Mouse (Mus musculus) MEL (cell line): Measurements from ENCODE around the gene Ppp1r3a. TPM values are rescaled to one million over a fixed set of nuclear protein-coding genes. Genes with fewer than 3 reads are reported as not detected.

ENCODE experiments used
- DNase-seq: peaks from one replicate; pipeline ENCODE4 v3.0.0; 2011; ENCODE audit warnings: low read depth, low spot score
- H3K27ac ChIP-seq: 2 replicates; pipeline ENCODE4 v1.5.1; 2012; ENCODE audit warnings: low read depth, mild to moderate bottlenecking, control low read depth, low read length, moderate library complexity; ENCODE audit not compliant: control insufficient read depth
- H3K27me3 ChIP-seq, 2 experiments: fragments of 150-350 bp in 1 of 2; sonication (generic) in 1 of 2; 2 replicates each; pipeline ENCODE4 v1.6.1; 2012; ENCODE audit warnings: low read length in 2 of 2, mild to moderate bottlenecking in 2 of 2, improper control_type of control experiment in 1 of 2, moderate library complexity in 1 of 2; ENCODE audit not compliant: insufficient read depth in 2 of 2, control insufficient read depth in 1 of 2
- H3K36me3 ChIP-seq, 2 experiments: 2 replicates each; pipeline ENCODE4 v1.6.1; 2012 to 2014; ENCODE audit warnings: low read length in 2 of 2, improper control_type of control experiment in 1 of 2, inconsistent platforms in 1 of 2, mild to moderate bottlenecking in 1 of 2; ENCODE audit not compliant: insufficient read depth in 2 of 2, control insufficient read depth in 1 of 2
- H3K4me1 ChIP-seq, 2 experiments: fragments of 150-350 bp in 1 of 2; sonication (generic) in 1 of 2; 2 replicates each; pipeline ENCODE4 v1.6.1; 2012; ENCODE audit warnings: low read length in 2 of 2, improper control_type of control experiment in 1 of 2, mild to moderate bottlenecking in 1 of 2; ENCODE audit not compliant: insufficient read depth in 2 of 2, control insufficient read depth in 1 of 2
- H3K4me3 ChIP-seq, 2 experiments: fragments of 150-350 bp in 1 of 2; sonication (generic) in 1 of 2; 2 replicates each; pipeline ENCODE4 v1.5.1; 2012; ENCODE audit warnings: low read depth in 2 of 2, low read length in 2 of 2, mild to moderate bottlenecking in 2 of 2, moderate library complexity in 2 of 2, control low read depth in 1 of 2, improper control_type of control experiment in 1 of 2; ENCODE audit not compliant: control insufficient read depth in 1 of 2, insufficient read depth in 1 of 2
- H3K79me2 ChIP-seq: 2 replicates; pipeline ENCODE4 v1.6.1; 2012; ENCODE audit warnings: mild to moderate bottlenecking, low read length, moderate library complexity; ENCODE audit not compliant: control insufficient read depth, poor library complexity, insufficient read depth
- H3K9ac ChIP-seq: 2 replicates; pipeline ENCODE4 v1.6.1; 2012; ENCODE audit warnings: low read depth, mild to moderate bottlenecking, control low read depth, low read length, moderate library complexity; ENCODE audit not compliant: control insufficient read depth, poor library complexity, severe bottlenecking
- H3K9me3 ChIP-seq: fragments of 150-350 bp; sonication (generic); replicated peaks from 2 replicates; pipeline ENCODE4 v1.6.1; 2012; ENCODE audit warnings: mild to moderate bottlenecking, low read length, improper control_type of control experiment, moderate library complexity; ENCODE audit not compliant: insufficient read depth
- CTCF ChIP-seq, 3 experiments: IDR thresholded peaks in 2 of 3; conservative IDR thresholded peaks in 1 of 3; 2 replicates each; pipeline ENCODE4 v1.5.1; 2011 to 2012; ENCODE audit warnings: low read length in 3 of 3, low read depth in 2 of 3, mild to moderate bottlenecking in 2 of 3, improper control_type of control experiment in 1 of 3, inconsistent platforms in 1 of 3, mixed read lengths in 1 of 3, moderate library complexity in 1 of 3; ENCODE audit not compliant: control insufficient read depth in 1 of 3, insufficient read depth in 1 of 3, poor library complexity in 1 of 3, severe bottlenecking in 1 of 3
- EP300 ChIP-seq, 2 experiments: IDR thresholded peaks; 2 replicates each; pipeline ENCODE4 v1.6.1; 2011; ENCODE audit warnings: improper control_type of control experiment in 2 of 2, low read length in 2 of 2, low read depth in 1 of 2, mild to moderate bottlenecking in 1 of 2
- ETS1 ChIP-seq: IDR thresholded peaks from 2 replicates; pipeline ENCODE4 v1.6.1; 2012; ENCODE audit warnings: low read depth, mild to moderate bottlenecking, inconsistent platforms, low read length, improper control_type of control experiment, moderate library complexity
- HCFC1 ChIP-seq: IDR thresholded peaks from 2 replicates; pipeline ENCODE4 v1.6.1; 2012; ENCODE audit warnings: low read depth, mild to moderate bottlenecking, inconsistent platforms, low read length, improper control_type of control experiment, moderate library complexity
- MAX ChIP-seq: IDR thresholded peaks from 2 replicates; pipeline ENCODE4 v1.6.1; 2011; ENCODE audit warnings: low read length, improper control_type of control experiment
- MEF2A ChIP-seq: IDR thresholded peaks from 2 replicates; pipeline ENCODE4 v1.6.1; 2014; ENCODE audit warnings: low read depth, mild to moderate bottlenecking, inconsistent platforms, low read length, improper control_type of control experiment; ENCODE audit not compliant: poor library complexity, insufficient replicate concordance, severe bottlenecking; ENCODE audit errors: extremely low read depth
- MYC ChIP-seq: IDR thresholded peaks from 2 replicates; pipeline ENCODE4 v1.6.1; 2011; ENCODE audit warnings: low read depth, mild to moderate bottlenecking, low read length, improper control_type of control experiment, moderate library complexity
- NELFE ChIP-seq: IDR thresholded peaks from 2 replicates; pipeline ENCODE4 v1.6.1; 2011; ENCODE audit warnings: low read depth, low read length, improper control_type of control experiment
- POLR2AphosphoS5 ChIP-seq: IDR thresholded peaks from 2 replicates; pipeline ENCODE4 v1.6.1; 2012; ENCODE audit warnings: low read depth, borderline replicate concordance, mild to moderate bottlenecking, inconsistent platforms, low read length, moderate library complexity, mixed read lengths
- RAD21 ChIP-seq: IDR thresholded peaks from 2 replicates; pipeline ENCODE4 v1.6.1; 2011; ENCODE audit warnings: mild to moderate bottlenecking, low read depth, low read length, improper control_type of control experiment
- RCOR1 ChIP-seq: IDR thresholded peaks from 2 replicates; pipeline ENCODE4 v1.6.1; 2012; ENCODE audit warnings: low read depth, mild to moderate bottlenecking, inconsistent platforms, low read length, improper control_type of control experiment
- SMC3 ChIP-seq: IDR thresholded peaks from 2 replicates; pipeline ENCODE4 v1.6.1; 2011; ENCODE audit warnings: low read depth, low read length, improper control_type of control experiment
- UBTF ChIP-seq: IDR thresholded peaks from 2 replicates; pipeline ENCODE4 v1.6.1; 2012; ENCODE audit warnings: low read depth, mild to moderate bottlenecking, inconsistent platforms, low read length, improper control_type of control experiment, moderate library complexity, borderline replicate concordance; ENCODE audit not compliant: insufficient read depth
- ZC3H11A ChIP-seq: IDR thresholded peaks from 2 replicates; pipeline ENCODE4 v1.6.1; 2012; ENCODE audit warnings: low read depth, mild to moderate bottlenecking, inconsistent platforms, low read length, improper control_type of control experiment
- ZMIZ1 ChIP-seq: IDR thresholded peaks from 2 replicates; pipeline ENCODE4 v1.6.1; 2012; ENCODE audit warnings: low read depth, mild to moderate bottlenecking, inconsistent platforms, low read length, improper control_type of control experiment, moderate library complexity
- ZNF384 ChIP-seq: IDR thresholded peaks from 2 replicates; pipeline ENCODE4 v1.6.1; 2012; ENCODE audit warnings: low read depth, mild to moderate bottlenecking, inconsistent platforms, low read length, improper control_type of control experiment
- polyA plus RNA-seq, 2 experiments: library from polyadenylated mRNA; stranded (reverse) in 1 of 2; unstranded in 1 of 2; fragments of >175 nt in 1 of 2; fragments of >200 nt in 1 of 2; gene quantifications; 2 replicates each; pipeline versions ENCODE4 v1.2.1 to v1.2.4; 2012; ENCODE audit warnings: low replicate concordance in 2 of 2, low read depth in 1 of 2; ENCODE audit not compliant: insufficient read length in 2 of 2, insufficient read depth in 1 of 2, missing spikeins in 1 of 2
- total RNA-seq: library from RNA; depleted of rRNA; stranded (reverse); fragments of 300-350 nt; gene quantifications from 2 replicates; pipeline ENCODE4 v1.2.3, GENCODE M21; 2012

Gene Ppp1r3a
- total and polyA plus RNA-seq, 3 experiments: not detected

DNA sequence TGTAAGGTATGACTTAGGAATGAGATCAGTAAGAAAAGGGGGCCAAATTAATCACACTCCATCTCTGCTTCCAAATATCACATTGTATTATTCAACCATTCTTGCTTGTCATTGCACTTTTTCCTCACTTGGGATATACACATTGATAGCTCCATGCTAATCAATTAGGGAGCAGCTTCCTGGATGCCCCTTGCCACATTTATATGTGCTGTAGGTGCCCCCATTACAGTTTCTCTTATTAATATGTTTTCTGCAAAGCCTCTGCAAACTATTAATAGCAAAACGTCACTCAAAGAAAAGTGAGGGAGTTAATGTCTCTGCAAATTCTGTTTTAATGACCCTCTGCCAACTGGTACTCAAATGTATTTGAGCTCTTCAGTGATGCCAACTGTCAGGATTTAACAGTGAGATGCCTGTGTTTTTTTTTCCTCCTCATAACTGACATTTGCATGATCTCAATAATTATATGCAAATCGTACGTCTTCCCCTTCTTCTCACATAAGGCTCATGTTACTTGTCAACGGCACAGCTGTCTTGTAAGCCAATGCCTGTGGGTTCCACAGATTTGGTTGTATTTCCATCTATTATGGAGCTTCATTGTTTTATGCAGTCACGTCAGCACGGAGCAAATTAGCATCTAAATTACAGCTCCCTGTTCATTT lies 34.8 kb downstream of the Ppp1r3a start:
- H3K36me3 ChIP-seq: no peaks in the 10 kb centered on the region
- H3K27me3 ChIP-seq: no peaks in the 10 kb centered on the region
- TF ChIP-seq ZMIZ1 (no peak), UBTF (no peak), ETS1 (no peak)
- no peaks in the 10 kb centered on the region for H3K4me1 ChIP-seq
- H3K4me3 ChIP-seq: no peak overlapping the region
- H3K9ac ChIP-seq: no peak overlapping the region
- H3K79me2 ChIP-seq: no peaks in the 10 kb centered on the region
- no peak for DNase-seq
- H3K27ac ChIP-seq: no peak overlapping the region
- H3K9me3 ChIP-seq: no peaks in the 10 kb centered on the region

DNA sequence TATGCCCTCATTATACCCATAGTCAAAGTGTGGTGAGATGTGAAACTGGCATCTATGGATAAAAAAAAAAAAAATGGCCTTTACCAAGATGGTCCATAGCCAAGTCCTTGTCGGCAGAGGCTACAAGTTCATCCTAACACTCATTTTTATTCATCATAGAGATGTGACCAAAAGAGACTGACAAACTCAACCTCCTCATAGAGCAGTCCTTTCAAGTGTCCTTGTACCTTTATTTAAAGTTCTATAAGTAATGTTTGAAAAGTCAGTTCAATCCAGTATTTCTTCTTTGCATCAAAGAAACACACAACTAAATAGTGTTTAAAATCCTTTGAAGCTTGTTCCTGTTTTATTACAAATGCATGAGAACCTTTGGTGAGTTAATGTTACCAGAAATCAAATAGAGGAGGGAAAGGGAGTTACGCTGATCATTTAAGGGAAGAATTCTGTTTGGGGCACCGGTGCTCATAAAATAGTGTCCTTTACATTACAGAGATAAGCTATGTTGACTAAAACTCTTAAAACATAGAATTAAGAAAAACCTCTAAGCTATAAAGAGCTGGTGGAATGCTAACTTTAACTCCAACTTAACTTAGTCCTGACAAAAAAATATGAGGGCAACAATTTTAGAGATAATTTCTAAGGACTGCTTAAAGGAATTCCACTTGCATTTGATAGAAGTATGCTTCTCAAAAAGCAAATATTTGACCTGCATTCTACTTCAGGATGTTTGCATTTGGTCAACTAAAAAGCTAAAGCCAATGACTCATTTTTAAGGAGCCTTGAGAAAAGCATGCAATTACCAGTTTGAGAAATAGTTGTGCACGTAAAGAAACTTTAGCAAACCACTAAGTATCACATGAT lies 39.7 kb downstream of the Ppp1r3a start:
- Histone ChIP-seq H3K27me3 (no peaks in the 10 kb centered on the region), H3K79me2 (no peaks in the 10 kb centered on the region), H3K27ac (no peak overlapping the region), H3K9ac (no peak overlapping the region), H3K9me3 (no peaks in the 10 kb centered on the region), H3K4me3 (no peak overlapping the region), H3K36me3 (no peaks in the 10 kb centered on the region), H3K4me1 (no peaks in the 10 kb centered on the region)
- no peak for DNase-seq
- no peak for TF ChIP-seq SMC3
- no peak for TF ChIP-seq RAD21
- TF ChIP-seq RCOR1: no peak
- TF ChIP-seq CTCF (IDR thresholded peaks at IDR 0.05 in 2 of 3, conservative IDR thresholded peaks at IDR 0.05 in 1 of 3; ENCODE audit: control insufficient read depth in 1 of 3, insufficient read depth in 1 of 3, low read depth in 2 of 3, low read length in 3 of 3, poor library complexity in 1 of 3, severe bottlenecking in 1 of 3): no peak
- no peak for TF ChIP-seq ETS1
- no peak for TF ChIP-seq ZMIZ1
- no peak for TF ChIP-seq NELFE
- no peak for TF ChIP-seq HCFC1
- TF ChIP-seq MEF2A: no peak
- no peak for TF ChIP-seq MYC
- no peak for TF ChIP-seq POLR2AphosphoS5
- TF ChIP-seq MAX: no peak
- no peak for TF ChIP-seq ZC3H11A
- TF ChIP-seq UBTF: no peak
- no peak for TF ChIP-seq ZNF384
- TF ChIP-seq EP300 (IDR thresholded peaks at IDR 0.05; ENCODE audit: low read depth in 1 of 2, low read length in 2 of 2): no peak
